ENCODE assay signal across 22 mouse cellular contexts in genomic region chr10:6761287-6761811, GRCm38 (mm10). TPM values are rescaled to one million over a fixed set of nuclear protein-coding genes. Genes with fewer than 3 reads are reported as not detected.
A peak's percentile ranks its signal among the peaks of the same experiment; 100 is the strongest.
DNase-seq lines count a peak whose midpoint lies in the region; ATAC-seq and TF ChIP-seq lines count a peak whose summit lies in the region.
"Had no signal": no experiment of that assay in that cellular context is flagged by ENCODE, and none has a peak within 500 bp of the region (broad histone marks: within the 10 kb centered on the region; RNA-seq: fewer than 3 reads in every experiment).

Gene Gm10945, minus strand, starts transcription at chr10:6761761.

- no peaks in the 10 kb centered on the region for H3K9me3 ChIP-seq in stomach, embryonic 14.5 days (ENCODE audit: control insufficient read depth, low read depth, low read length)
- no peaks in the 10 kb centered on the region for H3K9me3 ChIP-seq in stomach, postnatal 0 days (ENCODE audit: control insufficient read depth, low read length)
- H3K9me3 ChIP-seq in stomach, embryonic 16.5 days (replicated peaks; ENCODE audit: control insufficient read depth, low read length), result no peaks in the 10 kb centered on the region
- H3K9me3 ChIP-seq: hindbrain, embryonic 10.5 days; liver, embryonic 12.5 days had no signal

- intact Hi-C loops in heart, postnatal 36 days (cut with DNase I), result no loop called here
- intact Hi-C loops in gastrocnemius, adult 2 months (cut with DNase I), result no loop called here

- H3K4me3 ChIP-seq in kidney, adult 2 months (ENCODE audit: insufficient read depth, low read depth, low read length), result no peak within 1 kb of the TSS
- H3K4me3 ChIP-seq in stomach, embryonic 14.5 days (ENCODE audit: low read depth, low read length), result no peak within 1 kb of the TSS
- no peak within 1 kb of the TSS for H3K4me3 ChIP-seq in stomach, postnatal 0 days (ENCODE audit: low read depth, low read length)
- no peak within 1 kb of the TSS for H3K4me3 ChIP-seq in stomach, embryonic 16.5 days (replicated peaks; ENCODE audit: low read length)
- H3K4me3 ChIP-seq in gastrocnemius, adult 2 months, result no peak within 1 kb of the TSS
- H3K4me3 ChIP-seq: hindbrain, embryonic 10.5 days; liver, embryonic 12.5 days had no signal

- TF ChIP-seq CTCF in kidney, adult 2 months (conservative IDR thresholded peaks at IDR 0.05; ENCODE audit: insufficient read depth, insufficient read length, low read depth, low read length), result no peak
- TF ChIP-seq CTCF in stomach, postnatal 0 days (IDR thresholded peaks at IDR 0.05; ENCODE audit: low read depth), result no peak
- TF ChIP-seq CTCF in gastrocnemius, adult 2 months (IDR thresholded peaks at IDR 0.05), result no peak

- no peak within 1 kb of the TSS for H3K4me2 ChIP-seq in stomach, embryonic 14.5 days (replicated peaks; ENCODE audit: low read depth, low read length)
- H3K4me2 ChIP-seq in stomach, postnatal 0 days (replicated peaks; ENCODE audit: low read depth), result no peak within 1 kb of the TSS
- H3K4me2 ChIP-seq in stomach, embryonic 16.5 days (ENCODE audit: low read depth, low read length), result no peak within 1 kb of the TSS
- H3K4me2 ChIP-seq: liver, embryonic 12.5 days had no signal

- ATAC-seq in stomach, embryonic 14.5 days (ENCODE audit: insufficient number of reproducible peaks, insufficient read depth, low FRiP score, low read depth), result peak; percentile 58; the same call in 1 of the 2 replicates
- ATAC-seq in stomach, postnatal 0 days (ENCODE audit: low FRiP score, low TSS enrichment), result no peak
- 0 out of 2 replicates have a peak, but pooled peaks have one; percentile 44 for ATAC-seq in stomach, embryonic 16.5 days (ENCODE audit: insufficient read depth, low FRiP score)
- ATAC-seq: liver, embryonic 12.5 days had no signal

- peak; percentile 8 for DNase-seq in kidney, adult 2 months
- no peak for DNase-seq in kidney, adult 11 months
- no peak for DNase-seq in stomach, postnatal 0 days (ENCODE audit: low spot score)
- DNase-seq in heart, postnatal 36 days, result peak; percentile 31 to 40
- DNase-seq in gastrocnemius, adult 2 months, result no peak
- DNase-seq in natural killer cell, adult 2 months (ENCODE audit: low spot score in 2 of 2), result no peak
- DNase-seq: cerebellum, adult 18-20 months; right cerebral cortex, postnatal 25 days had no signal

- no peaks in the 10 kb centered on the region for H3K36me3 ChIP-seq in kidney, adult 2 months (ENCODE audit: control insufficient read depth, insufficient read depth, low read length)
- H3K36me3 ChIP-seq in stomach, embryonic 14.5 days (ENCODE audit: control insufficient read depth, insufficient read depth, low read length), result no peaks in the 10 kb centered on the region
- H3K36me3 ChIP-seq in stomach, postnatal 0 days (ENCODE audit: control insufficient read depth, insufficient read depth, low read length), result no peaks in the 10 kb centered on the region
- no peaks in the 10 kb centered on the region for H3K36me3 ChIP-seq in stomach, embryonic 16.5 days (ENCODE audit: control insufficient read depth, insufficient read depth, low read length)
- H3K36me3 ChIP-seq: hindbrain, embryonic 10.5 days; liver, embryonic 12.5 days had no signal

- H3K27me3 ChIP-seq in kidney, adult 2 months (replicated peaks; ENCODE audit: control insufficient read depth, insufficient read depth, low read length), result no peaks in the 10 kb centered on the region
- H3K27me3 ChIP-seq in stomach, embryonic 14.5 days (ENCODE audit: control insufficient read depth, insufficient read depth, low read length), result no peaks in the 10 kb centered on the region
- no peaks in the 10 kb centered on the region for H3K27me3 ChIP-seq in stomach, postnatal 0 days (ENCODE audit: control insufficient read depth, insufficient read depth, low read length)
- H3K27me3 ChIP-seq in stomach, embryonic 16.5 days (ENCODE audit: control insufficient read depth, insufficient read depth, low read length), result no peaks in the 10 kb centered on the region
- H3K27me3 ChIP-seq: liver, embryonic 12.5 days had no signal

- H3K27ac ChIP-seq in kidney, adult 2 months (ENCODE audit: insufficient read depth, low read depth, low read length), result no peak within 1 kb of the TSS
- no peak within 1 kb of the TSS for H3K27ac ChIP-seq in stomach, embryonic 14.5 days (ENCODE audit: low read length)
- H3K27ac ChIP-seq in stomach, postnatal 0 days (replicated peaks), result no peak within 1 kb of the TSS
- no peak within 1 kb of the TSS for H3K27ac ChIP-seq in stomach, embryonic 16.5 days (ENCODE audit: low read length)
- no peak within 1 kb of the TSS for H3K27ac ChIP-seq in gastrocnemius, adult 2 months
- H3K27ac ChIP-seq: hindbrain, embryonic 10.5 days; liver, embryonic 12.5 days had no signal

- no peak for TF ChIP-seq EP300 in stomach, postnatal 0 days (optimal IDR thresholded peaks at IDR 0.05)

- H3K4me1 ChIP-seq in kidney, adult 2 months (ENCODE audit: control insufficient read depth, insufficient read depth, low read length), result no peaks in the 10 kb centered on the region
- no peaks in the 10 kb centered on the region for H3K4me1 ChIP-seq in stomach, embryonic 14.5 days (ENCODE audit: control insufficient read depth, insufficient read depth, low read length)
- no peaks in the 10 kb centered on the region for H3K4me1 ChIP-seq in stomach, postnatal 0 days (replicated peaks; ENCODE audit: control insufficient read depth, insufficient read depth)
- no peaks in the 10 kb centered on the region for H3K4me1 ChIP-seq in stomach, embryonic 16.5 days (ENCODE audit: control insufficient read depth, insufficient read depth, low read length)
- H3K4me1 ChIP-seq: hindbrain, embryonic 10.5 days; liver, embryonic 12.5 days had no signal

- 78% methylated on average over 2 of the region's 2 CpGs for WGBS in kidney, adult 2 months
- 87% methylated on average over 2 of the region's 2 CpGs for WGBS in stomach, embryonic 14.5 days
- WGBS in stomach, postnatal 0 days, result 87% methylated on average over 2 of the region's 2 CpGs
- WGBS in stomach, embryonic 16.5 days, result 75% methylated on average over 2 of the region's 2 CpGs

- no peak for TF ChIP-seq POLR2A in kidney, adult 2 months (IDR thresholded peaks at IDR 0.05; ENCODE audit: low read depth, low read length)

- no peak within 1 kb of the TSS for H3K9ac ChIP-seq in stomach, embryonic 14.5 days (replicated peaks; ENCODE audit: low read depth, low read length)
- H3K9ac ChIP-seq in stomach, postnatal 0 days (ENCODE audit: low read length), result no peak within 1 kb of the TSS
- H3K9ac ChIP-seq in stomach, embryonic 16.5 days (ENCODE audit: low read length), result no peak within 1 kb of the TSS
- H3K9ac ChIP-seq: liver, embryonic 12.5 days had no signal

RNA-seq across cellular contexts. Expression of gene Gm10945, which starts in this region (rescaled TPM):
- polyA plus RNA-seq in kidney, adult 2 months (2012; rRNA removed), result not detected in 2 replicates
- polyA plus RNA-seq in stomach, embryonic 14.5 days (2014; fragmentation: Nextera tagmentation; extraction: Ambion mirVana), result not detected in 2 replicates
- polyA plus RNA-seq in stomach, postnatal 0 days (2015; fragmentation: Nextera tagmentation; extraction: Ambion mirVana), result not detected in 2 replicates
- total RNA-seq in heart, postnatal 36 days (2021), result not detected
- polyA plus RNA-seq in stomach, embryonic 16.5 days (2015; fragmentation: Nextera tagmentation; extraction: Ambion mirVana), result not detected in 2 replicates
- total RNA-seq in gastrocnemius, adult 2 months (2021), result not detected
- total RNA-seq: common myeloid progenitor, adult 5-6 weeks; ES-E14; gastrocnemius, adult 18-20 months; layer of hippocampus, postnatal 14 days; left cerebral cortex, postnatal 36 days had no signal
- polyA plus RNA-seq: brain, embryonic 14.5 days; C2C12; embryonic facial prominence, embryonic 14.5 days; forebrain, embryonic 11.5 days; hindbrain, embryonic 10.5 days; intestine, embryonic 14.5 days; liver, embryonic 12.5 days had no signal

Comparison
In these comparisons a context has a peak if more than half of its experiments do, and no peak if none do; other contexts are left out.
1. Peak in DNase-seq in kidney, adult 2 months; RNA of the gene not detected or under 1 TPM.
2. Peak in ATAC-seq in stomach, embryonic 14.5 days; RNA of the gene not detected or under 1 TPM.
3. Peak in DNase-seq in heart, postnatal 36 days; RNA of the gene not detected or under 1 TPM.
4. Peak in ATAC-seq in stomach, embryonic 16.5 days; RNA of the gene not detected or under 1 TPM.